Mouse (Mus musculus) MEL (cell line): ENCODE data around the gene Cd200r3. TPM values are rescaled to one million over a fixed set of nuclear protein-coding genes. Genes with fewer than 3 reads are reported as not detected.

Experiments used
- DNase-seq: peaks from one replicate; pipeline ENCODE4 v3.0.0; 2011; ENCODE audit warnings: low read depth, low spot score
- H3K27ac ChIP-seq: 2 replicates; pipeline ENCODE4 v1.5.1; 2012; ENCODE audit warnings: low read depth, mild to moderate bottlenecking, control low read depth, low read length, moderate library complexity; ENCODE audit not compliant: control insufficient read depth
- H3K27me3 ChIP-seq, 2 experiments: fragments of 150-350 bp in 1 of 2; sonication (generic) in 1 of 2; 2 replicates each; pipeline ENCODE4 v1.6.1; 2012; ENCODE audit warnings: low read length in 2 of 2, mild to moderate bottlenecking in 2 of 2, improper control_type of control experiment in 1 of 2, moderate library complexity in 1 of 2; ENCODE audit not compliant: insufficient read depth in 2 of 2, control insufficient read depth in 1 of 2
- H3K36me3 ChIP-seq, 2 experiments: 2 replicates each; pipeline ENCODE4 v1.6.1; 2012 to 2014; ENCODE audit warnings: low read length in 2 of 2, improper control_type of control experiment in 1 of 2, inconsistent platforms in 1 of 2, mild to moderate bottlenecking in 1 of 2; ENCODE audit not compliant: insufficient read depth in 2 of 2, control insufficient read depth in 1 of 2
- H3K4me1 ChIP-seq, 2 experiments: fragments of 150-350 bp in 1 of 2; sonication (generic) in 1 of 2; 2 replicates each; pipeline ENCODE4 v1.6.1; 2012; ENCODE audit warnings: low read length in 2 of 2, improper control_type of control experiment in 1 of 2, mild to moderate bottlenecking in 1 of 2; ENCODE audit not compliant: insufficient read depth in 2 of 2, control insufficient read depth in 1 of 2
- H3K4me3 ChIP-seq, 2 experiments: fragments of 150-350 bp in 1 of 2; sonication (generic) in 1 of 2; 2 replicates each; pipeline ENCODE4 v1.5.1; 2012; ENCODE audit warnings: low read depth in 2 of 2, low read length in 2 of 2, mild to moderate bottlenecking in 2 of 2, moderate library complexity in 2 of 2, control low read depth in 1 of 2, improper control_type of control experiment in 1 of 2; ENCODE audit not compliant: control insufficient read depth in 1 of 2, insufficient read depth in 1 of 2
- H3K79me2 ChIP-seq: 2 replicates; pipeline ENCODE4 v1.6.1; 2012; ENCODE audit warnings: mild to moderate bottlenecking, low read length, moderate library complexity; ENCODE audit not compliant: control insufficient read depth, poor library complexity, insufficient read depth
- H3K9ac ChIP-seq: 2 replicates; pipeline ENCODE4 v1.6.1; 2012; ENCODE audit warnings: low read depth, mild to moderate bottlenecking, control low read depth, low read length, moderate library complexity; ENCODE audit not compliant: control insufficient read depth, poor library complexity, severe bottlenecking
- H3K9me3 ChIP-seq: fragments of 150-350 bp; sonication (generic); replicated peaks from 2 replicates; pipeline ENCODE4 v1.6.1; 2012; ENCODE audit warnings: mild to moderate bottlenecking, low read length, improper control_type of control experiment, moderate library complexity; ENCODE audit not compliant: insufficient read depth
- BHLHE40 ChIP-seq: IDR thresholded peaks from 2 replicates; pipeline ENCODE4 v1.6.1; 2012; ENCODE audit warnings: low read depth, mild to moderate bottlenecking, inconsistent platforms, low read length, improper control_type of control experiment, borderline replicate concordance
- CHD1 ChIP-seq: IDR thresholded peaks from 2 replicates; pipeline ENCODE4 v1.6.1; 2012; ENCODE audit warnings: low read depth, mild to moderate bottlenecking, inconsistent platforms, low read length, improper control_type of control experiment
- CHD2 ChIP-seq: IDR thresholded peaks from 2 replicates; pipeline ENCODE4 v1.6.1; 2011; ENCODE audit warnings: low read length, improper control_type of control experiment
- CTCF ChIP-seq, 3 experiments: IDR thresholded peaks in 2 of 3; conservative IDR thresholded peaks in 1 of 3; 2 replicates each; pipeline ENCODE4 v1.5.1; 2011 to 2012; ENCODE audit warnings: low read length in 3 of 3, low read depth in 2 of 3, mild to moderate bottlenecking in 2 of 3, improper control_type of control experiment in 1 of 3, inconsistent platforms in 1 of 3, mixed read lengths in 1 of 3, moderate library complexity in 1 of 3; ENCODE audit not compliant: control insufficient read depth in 1 of 3, insufficient read depth in 1 of 3, poor library complexity in 1 of 3, severe bottlenecking in 1 of 3
- EP300 ChIP-seq, 2 experiments: IDR thresholded peaks; 2 replicates each; pipeline ENCODE4 v1.6.1; 2011; ENCODE audit warnings: improper control_type of control experiment in 2 of 2, low read length in 2 of 2, low read depth in 1 of 2, mild to moderate bottlenecking in 1 of 2
- HCFC1 ChIP-seq: IDR thresholded peaks from 2 replicates; pipeline ENCODE4 v1.6.1; 2012; ENCODE audit warnings: low read depth, mild to moderate bottlenecking, inconsistent platforms, low read length, improper control_type of control experiment, moderate library complexity
- JUND ChIP-seq: IDR thresholded peaks from 2 replicates; pipeline ENCODE4 v1.6.1; 2011; ENCODE audit warnings: low read depth, mild to moderate bottlenecking, improper control_type of control experiment, low read length
- MAFK ChIP-seq: IDR thresholded peaks from 2 replicates; pipeline ENCODE4 v1.6.1; 2011; ENCODE audit warnings: low read depth, mild to moderate bottlenecking, low read length, improper control_type of control experiment, borderline replicate concordance
- MAX ChIP-seq: IDR thresholded peaks from 2 replicates; pipeline ENCODE4 v1.6.1; 2011; ENCODE audit warnings: low read length, improper control_type of control experiment
- MAZ ChIP-seq: IDR thresholded peaks from 2 replicates; pipeline ENCODE4 v1.6.1; 2012; ENCODE audit warnings: low read depth, mild to moderate bottlenecking, inconsistent platforms, low read length, improper control_type of control experiment
- MEF2A ChIP-seq: IDR thresholded peaks from 2 replicates; pipeline ENCODE4 v1.6.1; 2014; ENCODE audit warnings: low read depth, mild to moderate bottlenecking, inconsistent platforms, low read length, improper control_type of control experiment; ENCODE audit not compliant: poor library complexity, insufficient replicate concordance, severe bottlenecking; ENCODE audit errors: extremely low read depth
- MXI1 ChIP-seq: IDR thresholded peaks from 2 replicates; pipeline ENCODE4 v1.6.1; 2011; ENCODE audit warnings: mild to moderate bottlenecking, low read depth, low read length, improper control_type of control experiment
- MYC ChIP-seq: IDR thresholded peaks from 2 replicates; pipeline ENCODE4 v1.6.1; 2011; ENCODE audit warnings: low read depth, mild to moderate bottlenecking, low read length, improper control_type of control experiment, moderate library complexity
- NRF1 ChIP-seq: IDR thresholded peaks from 2 replicates; pipeline ENCODE4 v1.6.1; 2014; ENCODE audit warnings: low read depth, mild to moderate bottlenecking, inconsistent platforms, low read length, improper control_type of control experiment, moderate library complexity; ENCODE audit not compliant: poor library complexity, insufficient read depth, severe bottlenecking
- POLR2AphosphoS2 ChIP-seq: IDR thresholded peaks from 2 replicates; pipeline ENCODE4 v1.6.1; 2011; ENCODE audit warnings: low read length, improper control_type of control experiment
- RCOR1 ChIP-seq: IDR thresholded peaks from 2 replicates; pipeline ENCODE4 v1.6.1; 2012; ENCODE audit warnings: low read depth, mild to moderate bottlenecking, inconsistent platforms, low read length, improper control_type of control experiment
- SIN3A ChIP-seq: IDR thresholded peaks from 2 replicates; pipeline ENCODE4 v1.6.1; 2012; ENCODE audit warnings: low read length, improper control_type of control experiment, inconsistent platforms
- SMC3 ChIP-seq: IDR thresholded peaks from 2 replicates; pipeline ENCODE4 v1.6.1; 2011; ENCODE audit warnings: low read depth, low read length, improper control_type of control experiment
- TBP ChIP-seq: IDR thresholded peaks from 2 replicates; pipeline ENCODE4 v1.8.0; 2011; ENCODE audit warnings: low read depth, low read length, improper control_type of control experiment
- ZKSCAN1 ChIP-seq: IDR thresholded peaks from 2 replicates; pipeline ENCODE4 v1.6.1; 2012; ENCODE audit warnings: low read depth, mild to moderate bottlenecking, inconsistent platforms, low read length, improper control_type of control experiment, moderate library complexity
- ZNF384 ChIP-seq: IDR thresholded peaks from 2 replicates; pipeline ENCODE4 v1.6.1; 2012; ENCODE audit warnings: low read depth, mild to moderate bottlenecking, inconsistent platforms, low read length, improper control_type of control experiment
- polyA plus RNA-seq, 2 experiments: library from polyadenylated mRNA; stranded (reverse) in 1 of 2; unstranded in 1 of 2; fragments of >175 nt in 1 of 2; fragments of >200 nt in 1 of 2; gene quantifications; 2 replicates each; pipeline versions ENCODE4 v1.2.1 to v1.2.4; 2012; ENCODE audit warnings: low replicate concordance in 2 of 2, low read depth in 1 of 2; ENCODE audit not compliant: insufficient read length in 2 of 2, insufficient read depth in 1 of 2, missing spikeins in 1 of 2
- total RNA-seq: library from RNA; depleted of rRNA; stranded (reverse); fragments of 300-350 nt; gene quantifications from 2 replicates; pipeline ENCODE4 v1.2.3, GENCODE M21; 2012

The Cd200r3 gene
- total and polyA plus RNA-seq, 3 experiments = 0.46 TPM; not detected in 1

- Histone ChIP-seq H3K27ac (no peak overlapping the region), H3K4me1 (no peaks in the 10 kb centered on the region), H3K4me3 (no peak overlapping the region), H3K79me2 (no peaks in the 10 kb centered on the region), H3K27me3 (no peaks in the 10 kb centered on the region), H3K36me3 (no peaks in the 10 kb centered on the region), H3K9ac (no peak overlapping the region), H3K9me3 (no peaks in the 10 kb centered on the region)
- TF ChIP-seq NRF1 (no peak), ZNF384 (no peak), CHD1 (no peak), EP300 (IDR thresholded peaks at IDR 0.05; ENCODE audit: low read depth in 1 of 2, low read length in 2 of 2) (no peak), CHD2 (no peak), JUND (no peak), POLR2AphosphoS2 (no peak), MAFK (no peak), BHLHE40 (no peak), MAZ (no peak), SIN3A (no peak), MEF2A (no peak), HCFC1 (no peak), MXI1 (no peak), MAX (no peak), MYC (no peak), SMC3 (no peak)
- no peak for DNase-seq
Observed at GRCm38 (mm10) chr16:45006971-45007370, 63.5 kb downstream of the Cd200r3 start.

- DNase-seq = no peak
- Histone ChIP-seq H3K9ac (no peak overlapping the region), H3K79me2 (no peaks in the 10 kb centered on the region)
Observed at GRCm38 (mm10) chr16:45007807-45008206, 64.3 kb downstream of the Cd200r3 start.

More at GRCm38 (mm10) chr16:45007807-45008206, 64.3 kb downstream of the Cd200r3 start:
- TF ChIP-seq ZKSCAN1 = no peak
- no peak for TF ChIP-seq MAX
- TF ChIP-seq MAFK = no peak
- TF ChIP-seq CTCF (IDR thresholded peaks at IDR 0.05 in 2 of 3, conservative IDR thresholded peaks at IDR 0.05 in 1 of 3; ENCODE audit: control insufficient read depth in 1 of 3, insufficient read depth in 1 of 3, low read depth in 2 of 3, low read length in 3 of 3, poor library complexity in 1 of 3, severe bottlenecking in 1 of 3) = no peak
- no peak for TF ChIP-seq RCOR1
- TF ChIP-seq ZNF384 = no peak
- no peak for TF ChIP-seq TBP
- H3K4me3 ChIP-seq = no peak overlapping the region
- H3K9me3 ChIP-seq = no peaks in the 10 kb centered on the region
- no peaks in the 10 kb centered on the region for H3K4me1 ChIP-seq
- H3K36me3 ChIP-seq = no peaks in the 10 kb centered on the region
- H3K27ac ChIP-seq = no peak overlapping the region
- no peaks in the 10 kb centered on the region for H3K27me3 ChIP-seq
